Mouse (Mus musculus) right cerebral cortex, postnatal 10 days (tissue): ENCODE results near the gene Flt3l.

Experiments used
- DNase-seq, 2 experiments: peaks; one replicate each; pipeline ENCODE4 v3.0.0; 2021; ENCODE audit warnings: low spot score in 2 of 2

Flt3l gene

GRCm38 (mm10) chr7:45144368-45145174 lies 8.3 kb upstream of the Flt3l start:
- DNase-seq, result no peak

DNA sequence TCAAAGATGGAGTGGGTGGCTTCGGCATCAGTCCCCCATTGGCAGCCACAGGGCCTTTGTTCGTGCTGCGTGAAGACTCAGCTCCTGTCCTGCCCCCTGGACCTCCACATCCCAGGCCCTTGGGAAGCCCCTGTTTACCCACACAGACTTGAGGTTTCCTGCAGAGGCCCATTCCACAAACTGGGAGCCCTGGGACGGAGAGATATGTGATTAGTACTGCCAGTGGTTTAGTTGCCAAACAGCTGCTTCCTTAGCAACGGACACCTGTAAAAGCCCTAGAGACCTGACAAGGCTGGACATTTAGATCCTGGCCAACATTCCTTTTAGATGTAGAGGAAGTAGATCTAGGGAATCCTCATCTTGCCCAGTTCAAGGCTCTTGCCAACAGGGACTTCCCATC lies 5.7 kb upstream of the Flt3l start:
- no peak for DNase-seq

- DNase-seq, result no peak
Measured at GRCm38 (mm10) chr7:45141319-45141718, 5.1 kb upstream of the Flt3l start.

- no peak for DNase-seq
Measured at GRCm38 (mm10) chr7:45139904-45140723, 3.9 kb upstream of the Flt3l start.

- no peak for DNase-seq
Measured at GRCm38 (mm10) chr7:45138403-45138802, 2.2 kb upstream of the Flt3l start.

GRCm38 (mm10) chr7:45137171-45138006 lies 1.2 kb upstream of the Flt3l start:
- no peak for DNase-seq

- DNase-seq, result no peak
Measured at GRCm38 (mm10) chr7:45135370-45135769, 862 bp downstream of the Flt3l start.

DNA sequence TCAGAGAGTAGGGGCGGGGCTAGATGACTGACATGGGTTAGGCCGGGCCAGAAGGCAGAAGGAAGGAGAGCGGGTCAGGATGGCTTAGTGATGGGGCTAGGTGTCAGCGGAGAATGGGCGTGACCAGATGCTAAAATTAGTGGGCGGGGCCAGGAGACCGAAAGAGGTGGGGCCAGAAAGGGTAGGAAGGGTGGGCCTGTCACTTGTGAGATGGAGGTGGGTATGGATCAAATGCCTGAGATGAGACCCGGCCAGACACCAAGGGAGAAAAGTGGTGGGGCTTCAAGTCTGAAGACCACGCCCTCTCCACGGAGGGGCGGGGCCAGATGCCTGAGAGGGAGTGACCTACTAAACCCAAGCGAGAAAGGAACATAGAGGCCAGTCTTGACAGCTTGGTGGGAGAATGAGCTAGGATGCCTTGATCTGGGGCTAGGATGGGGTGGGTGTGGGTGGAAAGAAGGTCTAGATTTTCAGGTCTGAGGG lies 1.6 kb downstream of the Flt3l start:
- DNase-seq, result no peak

DNA sequence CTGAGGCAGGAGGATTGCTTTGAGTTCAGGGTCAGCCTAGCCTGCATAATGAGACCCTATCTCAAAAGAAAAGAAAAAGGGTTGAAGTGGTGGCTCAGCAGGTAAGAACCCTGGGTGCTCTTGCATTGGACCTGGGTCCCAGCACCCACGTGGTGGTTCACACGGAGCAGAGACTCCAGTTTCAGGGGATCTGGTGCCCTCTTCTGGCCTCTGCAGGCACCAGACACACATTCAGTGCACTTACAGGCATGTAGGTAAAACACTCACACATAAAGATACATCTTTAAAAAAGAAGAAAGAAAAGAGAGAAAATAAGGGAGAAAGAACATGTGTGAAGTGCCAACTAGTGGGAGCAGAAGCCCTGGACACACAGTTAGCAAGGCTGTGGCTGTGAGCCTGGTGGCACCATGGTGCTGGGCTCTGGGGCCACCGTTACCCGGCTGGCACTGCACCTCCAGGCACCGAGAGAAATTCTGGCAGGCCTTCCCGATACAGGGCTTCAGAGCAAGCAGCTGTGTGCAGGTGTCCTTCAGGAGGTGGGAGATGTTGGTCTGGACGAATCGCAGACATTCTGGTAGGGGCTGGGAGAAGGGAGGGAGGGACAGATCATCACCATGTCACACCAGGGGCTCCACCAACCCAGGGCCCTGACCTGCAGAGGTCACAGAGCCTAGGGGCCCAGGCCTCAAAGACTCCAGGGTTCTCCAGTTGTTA lies 2.6 kb downstream of the Flt3l start:
- no peak for DNase-seq

DNA sequence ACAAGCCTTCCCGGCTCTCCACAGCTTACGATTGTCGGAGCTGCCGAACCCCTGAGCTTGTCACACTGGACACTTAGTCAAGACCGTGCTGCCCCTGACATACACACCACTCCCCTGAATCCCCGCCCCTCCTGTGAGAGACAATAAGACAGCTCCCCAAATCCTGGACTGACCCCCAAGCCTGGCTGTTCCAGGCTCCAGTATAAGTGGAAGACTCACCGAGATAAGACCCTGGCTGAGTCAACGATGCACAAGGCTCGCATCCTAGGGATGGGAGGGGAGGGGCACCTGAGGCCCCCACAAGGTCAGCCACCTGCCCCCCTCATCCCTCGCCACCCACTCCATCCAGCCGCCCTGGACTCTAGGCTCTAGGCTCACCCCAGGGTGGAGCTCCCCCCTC lies 4.4 kb downstream of the Flt3l start:
- no peak for DNase-seq

GRCm38 (mm10) chr7:45129776-45130512 lies 6.3 kb downstream of the Flt3l start:
- peak in 1 of 2 experiments; percentile 33 for DNase-seq

DNA sequence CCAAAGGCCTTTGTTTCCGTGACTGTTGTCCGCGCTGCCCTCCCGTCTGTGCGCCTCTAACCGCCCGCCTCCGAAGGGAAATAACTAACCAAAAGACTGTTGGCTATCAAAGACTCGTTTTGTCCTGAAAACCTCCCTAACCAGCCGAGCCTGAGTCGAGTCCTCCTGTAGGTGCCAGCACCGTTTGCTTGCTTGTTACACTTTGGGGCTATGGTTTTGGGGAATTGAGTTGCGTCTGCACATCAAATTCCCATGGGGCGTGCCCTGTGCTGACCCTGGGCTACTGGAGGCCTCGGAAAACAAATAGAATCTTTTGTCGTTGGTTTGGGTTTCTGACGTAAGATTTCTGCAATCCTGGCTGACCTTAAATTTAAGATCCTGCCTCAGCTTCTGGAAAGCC lies 6.9 kb downstream of the Flt3l start:
- no peak for DNase-seq

- peak; percentile 99 to 100 for DNase-seq
Measured at GRCm38 (mm10) chr7:45128624-45129246, 7.5 kb downstream of the Flt3l start, which contains the start of gene Rpl13a. Gene Rpl13a, minus strand, starts transcription at chr7:45128761.

DNA sequence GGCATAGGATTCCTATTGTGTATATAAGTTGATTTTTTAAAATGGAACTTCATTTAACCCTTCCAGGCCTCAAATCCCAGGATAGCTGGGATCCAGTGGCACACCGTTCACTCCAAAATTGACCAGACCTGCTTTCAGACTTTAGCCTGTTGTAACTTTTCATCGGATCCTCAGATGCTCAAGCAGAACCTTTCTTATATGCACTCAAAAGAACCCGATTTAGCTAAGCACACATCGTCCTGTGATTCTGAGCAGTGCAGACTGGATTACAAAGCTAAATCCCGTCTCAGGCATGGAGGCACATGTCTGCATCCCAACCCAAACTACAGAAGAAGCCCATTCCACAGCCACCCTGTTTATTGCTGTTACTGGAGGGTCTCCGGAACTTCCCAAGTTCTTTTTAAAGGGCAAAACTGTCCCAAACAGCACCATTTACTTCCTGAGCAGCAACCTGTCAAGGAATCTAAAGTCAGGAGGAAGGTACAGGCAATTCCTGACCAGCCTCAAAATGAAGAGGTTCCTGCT lies 8.5 kb downstream of the Flt3l start:
- DNase-seq, result no peak

DNA sequence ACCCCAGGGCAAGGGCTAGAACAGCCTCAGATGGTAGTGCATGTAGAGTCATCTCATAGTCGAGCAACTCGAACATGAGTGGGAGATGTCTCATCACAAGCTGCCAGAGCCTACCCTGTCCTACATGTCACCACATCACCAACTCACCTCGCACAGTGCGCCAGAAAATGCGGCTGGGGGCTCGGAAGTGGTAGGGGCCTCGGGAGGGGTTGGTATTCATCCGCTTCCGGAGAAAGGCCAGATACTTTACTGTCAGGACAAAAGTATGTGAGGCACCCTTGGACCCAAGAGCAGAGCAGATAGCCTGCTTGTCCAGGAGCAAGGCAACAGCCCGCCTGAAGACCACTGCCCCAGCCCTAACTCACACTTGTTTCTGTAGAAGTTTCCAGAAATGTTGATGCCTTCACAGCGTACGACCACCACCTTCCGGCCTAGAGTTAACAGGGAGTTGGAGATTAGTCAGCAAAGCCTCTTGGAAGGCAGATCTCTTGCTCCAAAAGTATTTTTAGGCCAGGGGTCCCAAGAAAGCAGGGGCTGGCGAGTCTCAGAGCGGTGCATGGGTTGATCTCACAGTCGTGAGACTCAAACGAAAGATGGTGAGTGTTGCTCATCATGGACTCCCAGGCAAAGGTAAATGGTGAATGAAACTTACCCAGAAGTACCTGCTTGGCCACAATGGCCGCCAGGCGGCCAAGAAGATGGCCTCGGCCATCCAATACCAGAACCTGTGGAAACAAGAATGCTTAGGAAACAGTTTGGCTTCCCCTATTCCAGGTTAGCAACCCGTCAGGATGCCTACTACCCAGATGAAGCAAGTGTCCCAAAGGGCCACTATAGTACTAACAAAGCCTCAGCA lies 9.2 kb downstream of the Flt3l start:
- DNase-seq, result peak in 1 of 2 experiments; percentile 27

GRCm38 (mm10) chr7:45126147-45126843 lies 9.9 kb downstream of the Flt3l start:
- peak in 1 of 2 experiments; percentile 52 for DNase-seq

DNA sequence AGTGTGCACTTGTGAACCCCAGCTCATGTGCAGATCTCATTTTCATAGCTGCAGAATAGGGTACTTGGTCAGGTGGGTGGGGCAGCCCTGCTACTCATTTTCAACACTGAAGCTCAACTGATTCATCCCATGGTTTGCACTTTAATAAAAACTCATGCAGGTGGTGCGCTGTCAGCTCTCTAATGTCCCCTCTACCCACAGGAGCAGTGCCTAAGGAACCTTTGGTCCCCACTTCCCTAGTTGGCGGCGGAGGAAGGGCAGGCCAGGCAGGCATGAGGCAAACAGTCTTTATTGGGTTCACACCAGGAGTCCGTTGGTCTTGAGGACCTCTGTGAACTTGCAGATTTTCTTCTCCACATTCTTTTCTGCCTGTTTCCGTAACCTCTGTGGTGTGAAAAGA lies 10.6 kb downstream of the Flt3l start:
- peak in 1 of 2 experiments; percentile 46 for DNase-seq

- peak in 1 of 2 experiments; percentile 37 for DNase-seq
Measured at GRCm38 (mm10) chr7:45125144-45125600, 11.1 kb downstream of the Flt3l start.
